Mouse (Mus musculus) embryonic fibroblast, embryonic 13.5 days (primary cell): ENCODE measurements at regions not wholly inside any gene's neighbourhood (a gene's known extent, or its start where the extent isn't known, plus 50 kb on each side); places are given as distances from the start of the nearest gene placed in this dataset.

Experiments used
- CTCF ChIP-seq: IDR thresholded peaks from 2 replicates; pipeline ENCODE4 v1.5.1; 2011; ENCODE audit warnings: mild to moderate bottlenecking, control low read depth, low read length, moderate library complexity, borderline replicate concordance; ENCODE audit not compliant: insufficient read depth
- POLR2A ChIP-seq: IDR thresholded peaks from 2 replicates; pipeline ENCODE4 v1.6.1; 2011; ENCODE audit warnings: low read depth, mild to moderate bottlenecking, control low read depth, low read length, moderate library complexity

- TF ChIP-seq CTCF = no peak
- no peak for TF ChIP-seq POLR2A
These were observed 170.5 kb downstream of the Gm11146 start for GRCm38 (mm10) chr16:77431345-77431744.
